Mouse (Mus musculus) fibroblast of lung, adult 2 months (primary cell): ENCODE data around the gene Sult1a1.
A peak's percentile ranks its signal among the peaks of the same experiment; 100 is the strongest.
"Not testable (repeated sequence)": the region's sequence is repeated elsewhere in the genome, so short reads cannot be mapped to it uniquely, and the experiment has no call there.

Source experiments
- DNase-seq: peaks from one replicate; pipeline ENCODE4 v3.0.0-alpha.2; 2011; ENCODE audit warnings: low read depth

Sult1a1 gene

GRCm38 (mm10) chr7:126663646-126664045, 12.6 kb downstream of the Sult1a1 start:
- DNase-seq, result peak; percentile 13

- DNase-seq, result no peak
These were observed 16.5 kb downstream of the Sult1a1 start for GRCm38 (mm10) chr7:126659771-126660170.

DNA sequence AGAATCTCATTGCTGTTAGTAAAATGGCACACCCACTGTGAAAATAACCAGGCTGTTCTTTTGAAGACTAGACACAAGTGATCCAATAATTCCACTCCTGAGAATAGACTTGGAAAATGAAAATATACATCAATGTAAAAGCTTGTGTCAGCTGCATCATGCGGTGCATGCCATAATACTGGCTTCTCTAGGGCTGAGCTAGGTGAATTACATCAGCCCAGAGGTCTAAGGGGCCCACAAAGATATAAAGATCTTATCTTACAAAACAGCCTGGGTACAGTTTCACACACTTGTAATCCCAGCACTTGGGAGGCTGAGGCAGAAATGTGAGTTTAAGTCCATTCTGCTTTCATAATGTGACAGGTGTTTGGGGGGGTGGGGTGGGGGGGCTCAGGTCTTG, 18.7 kb downstream of the Sult1a1 start:
- no peak for DNase-seq

DNA sequence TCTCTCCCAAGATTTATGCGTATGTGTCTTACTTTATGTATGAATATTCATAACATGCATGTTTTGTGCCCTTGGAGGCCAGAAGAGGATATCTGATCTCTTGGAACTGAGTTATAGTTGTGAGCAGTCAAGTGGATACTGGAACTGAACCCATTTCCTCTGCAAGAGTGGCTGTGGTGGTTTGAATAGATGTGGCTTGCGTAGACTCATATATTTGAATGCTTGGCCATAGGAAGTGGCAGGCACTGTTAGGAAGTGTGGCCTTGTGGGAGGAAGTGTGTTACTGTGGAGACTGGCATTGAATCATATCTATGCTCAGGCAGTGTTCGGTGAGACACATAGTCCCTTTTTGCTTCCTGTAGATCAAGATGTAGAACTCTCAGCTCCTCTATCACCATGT, 20.5 kb downstream of the Sult1a1 start:
- no peak for DNase-seq

GRCm38 (mm10) chr7:126653991-126654390, 22.2 kb downstream of the Sult1a1 start:
- DNase-seq, result no peak

DNA sequence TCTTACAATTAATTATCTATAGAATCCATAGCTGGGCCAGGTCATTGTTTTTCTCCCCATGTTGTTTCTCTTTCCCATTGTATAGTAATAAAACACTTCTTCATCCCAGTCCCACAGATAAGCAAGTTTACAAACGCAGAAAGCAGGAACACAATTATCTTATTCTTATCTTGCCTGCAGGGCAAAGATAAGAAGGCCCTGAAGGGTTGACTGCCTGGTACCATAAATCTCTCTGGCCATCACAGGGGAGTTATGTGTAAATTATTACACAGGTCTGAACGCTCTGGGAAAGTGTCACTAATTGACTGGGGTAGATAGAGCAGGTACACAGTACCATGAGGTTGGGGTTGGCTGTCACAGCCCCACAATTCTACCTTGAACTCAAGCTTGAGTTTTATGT, 25.4 kb downstream of the Sult1a1 start:
- no peak for DNase-seq

DNA sequence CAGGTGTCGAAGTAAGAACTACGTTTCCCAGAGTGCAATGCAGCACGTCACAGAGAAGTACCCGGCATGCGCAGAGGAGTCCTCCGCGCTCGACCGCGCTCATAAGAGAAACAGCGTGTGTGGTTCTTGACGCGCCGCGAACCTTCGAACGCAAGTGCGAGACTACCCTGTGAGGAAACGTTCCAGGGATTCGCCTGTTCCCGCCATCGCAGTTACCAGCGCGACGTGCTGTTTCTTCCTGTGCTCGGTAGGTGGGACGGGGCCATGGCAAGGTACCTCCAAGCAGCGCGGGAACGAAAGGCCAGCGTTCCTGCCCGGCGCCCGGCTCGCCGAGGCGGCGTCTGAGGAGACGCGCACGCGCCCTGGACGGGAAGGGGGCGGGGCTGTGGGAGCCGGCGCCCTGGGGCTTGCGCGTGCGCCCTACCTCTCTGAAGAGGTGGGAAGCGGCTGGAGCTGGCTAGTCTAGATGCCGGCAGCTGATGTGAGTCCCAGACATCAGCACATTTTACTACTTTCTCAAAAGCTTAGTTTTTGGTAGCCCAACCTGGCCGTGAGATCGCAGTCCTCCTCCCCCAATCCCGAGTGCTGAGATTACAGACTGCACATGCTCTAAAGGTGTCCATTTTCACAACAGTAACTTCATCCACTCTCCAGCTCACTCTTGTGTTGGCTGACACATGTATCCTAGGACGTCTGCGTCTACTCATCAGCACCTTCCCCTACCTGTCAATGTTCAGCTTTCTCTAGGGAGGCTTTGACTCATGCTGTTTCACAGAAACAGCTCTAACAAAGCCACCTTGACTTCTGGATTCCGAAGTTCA, 26.8 kb downstream of the Sult1a1 start, which contains the start of gene Sgf29:
TSS of gene Sgf29 (plus strand) at position 79 of the 821 bp plus-strand sequence.
- DNase-seq, result peak; percentile 84

GRCm38 (mm10) chr7:126648486-126648885, 27.7 kb downstream of the Sult1a1 start:
- DNase-seq, result no peak

GRCm38 (mm10) chr7:126645708-126646107, 30.5 kb downstream of the Sult1a1 start:
- no peak for DNase-seq

DNA sequence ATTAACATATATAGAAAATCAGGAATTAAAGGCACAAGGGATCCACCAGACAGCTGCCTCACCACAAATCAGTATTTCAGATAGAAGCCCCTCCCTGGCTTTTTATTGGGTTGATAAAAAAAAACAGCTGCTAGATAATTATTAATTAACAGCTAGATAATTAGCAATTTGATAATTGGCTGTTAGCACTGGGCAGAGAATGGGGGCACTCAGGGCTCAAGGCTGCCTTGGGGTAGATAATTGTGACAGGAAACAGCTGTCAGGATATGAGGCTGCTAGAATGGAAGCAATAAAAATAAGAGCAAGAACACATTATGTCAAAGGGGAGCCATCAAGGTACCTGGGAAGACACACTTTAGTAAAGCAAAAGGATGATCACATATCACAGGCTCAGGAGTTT, 31.3 kb downstream of the Sult1a1 start:
- no peak for DNase-seq

- DNase-seq, result no peak
These were observed 31.9 kb downstream of the Sult1a1 start for GRCm38 (mm10) chr7:126644345-126644744.

DNA sequence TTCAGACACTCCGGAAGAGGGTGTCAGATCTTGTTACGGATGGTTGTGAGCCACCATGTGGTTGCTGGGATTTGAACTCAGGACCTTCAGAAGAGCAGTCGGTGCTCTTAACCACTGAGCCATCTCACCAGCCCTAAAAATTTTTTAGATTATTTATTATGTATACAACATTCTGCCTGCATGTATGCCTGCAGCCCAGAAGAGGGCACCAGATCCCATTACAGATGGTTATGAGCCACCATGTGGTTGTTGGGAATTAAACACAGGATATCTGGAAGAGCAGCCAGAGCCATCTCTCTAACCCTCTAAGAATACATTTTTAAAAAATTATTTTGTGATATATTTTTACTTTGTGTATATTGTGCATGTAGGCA, 33.0 kb downstream of the Sult1a1 start:
- not testable (repeated sequence) for DNase-seq

GRCm38 (mm10) chr7:126642545-126643243, 33.5 kb downstream of the Sult1a1 start:
- no peak for DNase-seq

- DNase-seq, result no peak
These were observed 39.3 kb downstream of the Sult1a1 start for GRCm38 (mm10) chr7:126636733-126637520.

- DNase-seq, result no peak
These were observed 40.9 kb downstream of the Sult1a1 start for GRCm38 (mm10) chr7:126635375-126635774.

- DNase-seq, result no peak
These were observed 43.8 kb downstream of the Sult1a1 start for GRCm38 (mm10) chr7:126632478-126632877.

GRCm38 (mm10) chr7:126630824-126631518, 45.3 kb downstream of the Sult1a1 start, which contains the start of gene Nupr1:
TSS of gene Nupr1 (minus strand) at chr7:126630861.
- DNase-seq, result no peak

DNA sequence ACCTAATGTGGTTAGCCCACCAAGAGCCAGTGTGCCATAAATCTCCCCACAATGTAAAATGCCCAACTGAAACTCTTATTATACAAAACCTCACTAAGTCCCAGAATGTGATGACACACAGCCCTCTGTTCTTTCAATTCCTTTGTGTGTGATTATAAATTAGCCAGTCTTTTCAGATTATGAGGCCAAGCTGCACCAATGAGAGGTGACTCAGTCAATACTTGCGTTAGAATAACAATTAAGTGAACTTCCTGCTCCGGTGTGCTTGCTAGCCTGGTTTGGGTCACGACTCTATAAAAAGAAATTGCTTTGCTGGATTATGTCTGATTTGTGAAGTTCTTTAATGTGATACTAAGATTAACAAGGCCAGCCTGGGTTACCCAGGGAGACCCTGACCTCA, 46.3 kb downstream of the Sult1a1 start:
- DNase-seq, result no peak

DNA sequence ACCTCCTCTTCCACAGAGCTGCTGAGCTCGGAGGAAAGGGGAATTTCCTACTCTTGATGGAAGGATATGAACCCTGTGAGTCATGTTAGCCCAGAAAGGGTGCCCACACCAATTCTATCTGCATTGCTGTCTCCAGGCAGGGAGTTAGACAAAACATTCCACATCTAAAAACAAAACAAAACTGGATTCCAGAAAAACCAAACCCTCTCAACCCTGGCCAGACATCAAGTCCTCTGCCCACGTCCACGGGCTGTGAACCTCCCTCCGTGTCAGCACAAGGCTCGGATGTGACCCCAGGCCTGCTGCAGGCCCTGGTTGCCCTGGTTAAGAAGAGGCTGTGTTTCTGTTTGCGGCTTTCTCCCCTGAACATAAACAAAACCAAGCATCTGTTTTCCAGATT, 48.1 kb downstream of the Sult1a1 start:
- peak; percentile 96 for DNase-seq

DNA sequence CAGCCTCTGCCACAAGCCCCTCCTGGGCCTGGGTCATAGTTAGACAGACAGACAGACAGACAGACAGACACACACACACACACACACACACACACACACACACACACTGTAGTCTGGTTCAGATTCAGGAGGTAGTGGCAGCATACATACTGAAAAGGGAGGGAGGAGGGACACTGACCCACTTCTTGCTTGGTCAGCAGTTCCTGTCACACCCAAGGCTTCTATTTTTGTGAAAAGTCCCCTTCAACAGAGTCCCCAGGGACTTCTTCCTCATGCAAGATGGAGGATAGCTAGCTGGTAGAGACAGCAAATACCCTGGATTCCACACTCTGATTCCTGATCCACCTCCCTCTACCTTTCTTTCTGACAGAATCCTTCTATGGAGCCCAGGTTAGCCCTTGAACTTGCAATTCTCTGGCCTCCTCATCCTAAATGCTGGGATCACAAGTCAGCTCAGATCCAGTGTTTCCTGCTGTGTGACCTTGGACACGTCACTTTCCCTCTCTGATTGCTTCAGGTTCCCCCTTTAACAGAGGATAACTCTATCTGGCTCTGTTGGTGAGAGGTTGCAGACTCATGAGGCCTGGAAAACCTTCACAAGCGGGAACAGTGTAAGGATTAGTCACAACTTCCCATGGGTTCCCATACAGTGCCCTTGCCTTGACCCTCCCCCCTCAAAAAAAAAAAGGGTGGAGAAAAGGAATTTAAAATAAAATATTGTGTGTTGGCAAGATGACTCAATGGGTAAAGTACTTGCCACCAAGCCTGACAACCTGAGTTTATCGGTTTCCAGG, 50.2 kb downstream of the Sult1a1 start:
- DNase-seq, result peak; percentile 78

GRCm38 (mm10) chr7:126625369-126625768, 50.9 kb downstream of the Sult1a1 start:
- peak; percentile 98 for DNase-seq
